Mouse (Mus musculus): ENCODE measurements around the gene Ugcg. TPM values are rescaled to one million over a fixed set of nuclear protein-coding genes. Genes with fewer than 3 reads are reported as not detected.

The Ugcg gene
- polyA plus RNA-seq, 1 experiment from 2014 or later: 18.1 TPM

DNA sequence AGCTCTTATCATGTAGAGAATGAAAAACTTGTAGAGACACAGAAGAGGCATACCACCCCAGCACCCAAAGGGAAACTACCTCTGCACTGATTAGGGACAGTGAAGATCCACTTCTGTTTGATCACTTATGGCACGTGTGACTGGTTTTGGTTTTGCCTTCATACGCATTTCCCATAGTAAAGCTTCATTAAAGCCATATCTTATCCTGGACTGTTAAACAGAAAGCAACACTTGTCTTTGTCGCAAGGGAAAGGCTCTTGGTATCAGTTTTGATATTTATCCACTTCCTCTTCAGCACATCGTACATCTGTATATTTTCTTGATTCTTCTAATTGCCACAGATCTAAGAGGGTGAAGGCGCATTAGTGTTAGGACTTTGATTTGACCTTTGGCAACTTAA, 25.6 kb downstream of the Ugcg start:
- Histone ChIP-seq H3K4me3 (no peak overlapping the region), H3K9ac (no peak overlapping the region), H3K4me2 (no peak overlapping the region), H3K4me1 (no peaks in the 10 kb centered on the region), H3K9me3 (replicated peaks) (no peaks in the 10 kb centered on the region), H3K27ac (no peak overlapping the region), H3K36me3 (ENCODE audit: poor library complexity, severe bottlenecking) (peaks cover 44% of the 10 kb centered on the region), H3K27me3 (no peaks in the 10 kb centered on the region)
- no peak for ATAC-seq
- 96% methylated on average over 5 of the region's 5 CpGs for WGBS

DNA sequence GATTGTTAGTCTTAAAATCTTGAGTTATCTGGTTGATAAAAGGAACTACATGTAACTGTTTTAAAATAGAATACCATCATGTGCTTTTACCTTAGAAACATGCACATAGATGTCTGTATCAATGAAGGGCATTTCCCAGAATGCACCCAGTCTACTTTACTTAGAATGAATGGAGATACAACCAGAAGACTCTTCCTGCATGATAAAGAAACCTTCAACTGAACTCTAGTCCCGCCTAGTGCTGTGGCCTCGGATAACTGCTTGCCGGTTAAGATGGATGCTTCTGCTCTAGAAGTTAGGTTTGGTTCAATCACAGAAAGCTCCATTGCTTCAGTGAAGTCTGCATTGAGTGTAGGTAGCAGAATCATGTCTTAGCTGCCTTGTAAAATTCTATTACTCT, 26.5 kb downstream of the Ugcg start:
- WGBS: 92% methylated on average over 3 of the region's 3 CpGs
- ATAC-seq: no peak
- Histone ChIP-seq H3K27me3 (no peaks in the 10 kb centered on the region), H3K4me3 (no peak overlapping the region), H3K4me2 (no peak overlapping the region), H3K36me3 (ENCODE audit: poor library complexity, severe bottlenecking) (peaks cover 49% of the 10 kb centered on the region), H3K27ac (no peak overlapping the region; the same call in 1 of the 2 replicates), H3K9ac (no peak overlapping the region), H3K9me3 (replicated peaks) (no peaks in the 10 kb centered on the region), H3K4me1 (no peaks in the 10 kb centered on the region)

DNA sequence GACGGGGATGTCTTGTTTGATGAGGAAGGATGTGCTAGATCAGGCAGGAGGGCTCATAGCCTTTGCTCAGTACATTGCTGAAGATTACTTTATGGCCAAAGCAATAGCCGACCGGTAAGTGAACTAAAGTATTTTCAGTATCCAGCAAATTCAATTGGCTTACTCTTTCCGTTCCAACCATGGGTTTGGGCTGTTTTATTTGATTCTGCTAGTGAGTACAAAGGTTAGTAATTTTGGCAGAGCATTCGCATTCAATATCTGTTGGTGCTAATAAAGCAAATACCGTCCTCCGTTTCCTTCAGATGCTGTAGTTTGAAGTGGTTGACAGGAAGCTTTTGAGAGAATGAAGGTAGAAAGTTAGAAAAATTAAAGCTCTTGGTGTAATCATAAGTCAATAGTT, 28.0 kb downstream of the Ugcg start:
- H3K27ac ChIP-seq: no peak overlapping the region
- H3K9ac ChIP-seq: no peak overlapping the region
- 96% methylated on average over 7 of the region's 7 CpGs for WGBS
- H3K4me2 ChIP-seq: no peak overlapping the region
- ATAC-seq: no peak
- no peak overlapping the region for H3K4me3 ChIP-seq
- H3K36me3 ChIP-seq (ENCODE audit: poor library complexity, severe bottlenecking): peaks cover 51% of the 10 kb centered on the region
- H3K9me3 ChIP-seq (replicated peaks): no peaks in the 10 kb centered on the region
- no peaks in the 10 kb centered on the region for H3K4me1 ChIP-seq
- H3K27me3 ChIP-seq: no peaks in the 10 kb centered on the region

DNA sequence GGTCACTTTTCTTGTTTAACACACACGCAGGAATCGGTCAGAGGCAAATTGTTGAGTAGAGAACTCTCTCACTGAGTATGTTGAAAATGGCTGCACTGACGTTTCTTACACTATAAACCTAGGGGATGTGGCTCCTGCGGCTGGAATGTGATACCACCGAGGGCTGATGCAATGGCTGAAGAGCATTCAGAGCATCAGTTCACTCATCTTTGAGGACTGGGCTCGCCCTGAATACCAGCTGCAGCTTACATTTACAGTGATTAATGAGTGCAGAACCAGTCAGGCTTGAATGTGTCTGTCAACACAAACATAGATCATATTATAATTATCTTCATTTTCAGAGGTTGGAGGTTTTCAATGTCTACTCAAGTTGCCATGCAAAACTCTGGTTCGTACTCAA, 29.1 kb downstream of the Ugcg start:
- WGBS: 91% methylated on average over 7 of the region's 7 CpGs
- no peaks in the 10 kb centered on the region for H3K4me1 ChIP-seq
- no peak overlapping the region for H3K4me2 ChIP-seq
- H3K27me3 ChIP-seq: no peaks in the 10 kb centered on the region
- no peak overlapping the region for H3K4me3 ChIP-seq
- H3K9me3 ChIP-seq (replicated peaks): no peaks in the 10 kb centered on the region
- no peak for ATAC-seq
- H3K9ac ChIP-seq: no peak overlapping the region
- H3K27ac ChIP-seq: no peak overlapping the region
- H3K36me3 ChIP-seq (ENCODE audit: poor library complexity, severe bottlenecking): peaks cover 56% of the 10 kb centered on the region

DNA sequence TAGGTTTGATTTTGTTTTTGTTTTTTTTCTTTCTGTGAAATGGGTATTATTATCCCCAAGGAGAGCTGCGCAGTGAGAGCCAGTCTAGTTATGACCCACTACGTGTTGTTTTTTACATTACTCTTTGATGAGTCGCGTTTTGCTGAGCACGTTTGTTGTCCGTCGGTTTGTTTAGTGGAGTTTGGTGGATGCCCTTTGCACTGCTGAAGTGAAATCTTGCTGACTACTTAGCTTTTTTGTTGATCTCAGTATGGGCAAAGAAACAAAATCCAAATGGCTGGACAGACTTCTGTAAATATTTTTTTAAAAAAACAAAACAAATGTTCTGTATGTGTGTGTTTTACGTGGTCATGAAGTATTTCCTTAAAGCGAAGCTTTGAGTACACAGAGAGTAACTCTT, 33.2 kb downstream of the Ugcg start:
- H3K27ac ChIP-seq: no peak overlapping the region
- H3K4me2 ChIP-seq: no peak overlapping the region
- H3K9ac ChIP-seq: no peak overlapping the region
- no peak for ATAC-seq
- no peaks in the 10 kb centered on the region for H3K9me3 ChIP-seq (replicated peaks)
- peaks cover 47% of the 10 kb centered on the region for H3K36me3 ChIP-seq (ENCODE audit: poor library complexity, severe bottlenecking)
- no peaks in the 10 kb centered on the region for H3K4me1 ChIP-seq
- H3K4me3 ChIP-seq: no peak overlapping the region
- WGBS: 94% methylated on average over 9 of the region's 9 CpGs
- no peaks in the 10 kb centered on the region for H3K27me3 ChIP-seq

DNA sequence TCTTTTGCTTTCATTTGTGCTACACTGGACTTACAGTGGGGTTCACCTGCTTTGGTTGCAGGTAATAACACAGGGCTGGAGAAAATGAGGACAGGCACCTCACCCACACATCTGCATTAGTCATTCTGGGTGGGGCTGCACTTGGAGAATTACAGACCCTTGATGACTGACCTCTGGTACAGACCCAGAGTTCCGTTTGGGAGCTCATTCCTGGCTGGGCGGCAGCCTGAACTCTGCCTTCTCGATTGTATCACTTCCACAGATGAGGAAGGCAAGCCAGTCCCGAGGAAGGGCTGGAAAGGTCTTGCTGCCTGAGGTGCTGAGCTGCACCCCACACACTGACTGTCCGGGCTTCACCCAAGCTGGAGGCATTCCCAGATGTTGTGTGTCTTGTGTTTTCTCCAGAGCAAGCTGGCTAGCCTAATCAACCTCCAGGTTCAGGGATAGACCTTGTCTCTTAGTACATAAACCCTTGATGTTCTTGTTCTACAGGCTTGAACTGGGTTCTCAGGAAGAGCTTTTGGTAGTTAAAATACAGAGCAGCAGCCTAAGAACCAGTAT, 34.1 kb downstream of the Ugcg start:
- Histone ChIP-seq H3K4me1 (no peaks in the 10 kb centered on the region), H3K9ac (no peak overlapping the region), H3K4me3 (no peak overlapping the region), H3K9me3 (replicated peaks) (no peaks in the 10 kb centered on the region), H3K27me3 (no peaks in the 10 kb centered on the region), H3K36me3 (ENCODE audit: poor library complexity, severe bottlenecking) (peaks cover 45% of the 10 kb centered on the region), H3K4me2 (no peak overlapping the region), H3K27ac (no peak overlapping the region)
- ATAC-seq: no peak
- WGBS: 93% methylated on average over 5 of the region's 5 CpGs

DNA sequence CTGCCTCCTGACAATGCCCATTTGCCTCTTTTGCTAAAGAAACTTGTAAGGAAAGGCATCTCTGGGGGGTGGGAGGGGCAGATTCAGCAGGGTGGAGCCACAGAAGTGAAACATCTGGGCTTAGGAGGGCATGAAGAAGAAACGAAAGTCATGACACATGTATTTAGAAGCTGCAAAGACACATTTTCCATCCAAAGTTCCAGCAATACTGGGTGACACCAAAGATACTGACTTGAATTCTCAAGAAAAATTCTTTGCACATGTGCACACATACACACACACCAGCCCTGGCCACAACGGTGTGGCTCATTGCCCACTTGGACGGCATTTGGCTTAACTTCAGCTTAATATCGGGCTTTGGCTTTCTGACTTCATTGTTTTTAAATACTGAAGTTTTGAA, 35.8 kb downstream of the Ugcg start:
- Histone ChIP-seq H3K27ac (no peak overlapping the region), H3K9ac (no peak overlapping the region), H3K4me1 (no peaks in the 10 kb centered on the region), H3K27me3 (no peaks in the 10 kb centered on the region), H3K4me3 (no peak overlapping the region), H3K9me3 (replicated peaks) (no peaks in the 10 kb centered on the region), H3K36me3 (ENCODE audit: poor library complexity, severe bottlenecking) (peaks cover 34% of the 10 kb centered on the region), H3K4me2 (no peak overlapping the region)
- ATAC-seq: no peak
- WGBS: 95% methylated on average over 4 of the region's 4 CpGs

DNA sequence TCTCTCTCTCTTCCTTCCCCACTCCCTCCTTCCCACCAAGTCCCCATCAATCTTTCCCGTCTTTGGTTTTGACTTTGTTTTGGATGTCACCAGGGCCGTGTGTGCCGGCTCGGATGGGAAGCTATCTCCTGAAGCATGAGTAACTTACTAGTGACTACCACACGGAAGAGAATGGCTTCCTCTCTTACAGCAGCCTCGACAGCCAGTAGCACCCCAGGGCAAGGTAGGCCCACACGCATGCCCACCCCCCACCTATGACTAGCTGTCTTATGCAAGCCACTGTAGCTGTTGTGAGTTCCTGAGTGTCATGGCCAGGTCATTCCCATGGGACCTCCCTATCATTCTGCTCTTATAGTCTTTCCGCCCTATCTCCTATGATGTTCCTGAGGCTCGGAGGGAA, 38.0 kb downstream of the Ugcg start:
- no peaks in the 10 kb centered on the region for H3K27me3 ChIP-seq
- no peak overlapping the region for H3K9ac ChIP-seq
- H3K4me3 ChIP-seq: no peak overlapping the region
- H3K36me3 ChIP-seq (ENCODE audit: poor library complexity, severe bottlenecking): peaks cover 24% of the 10 kb centered on the region
- 95% methylated on average over 9 of the region's 9 CpGs for WGBS
- no peak overlapping the region for H3K27ac ChIP-seq
- no peak overlapping the region for H3K4me2 ChIP-seq
- no peaks in the 10 kb centered on the region for H3K4me1 ChIP-seq
- no peaks in the 10 kb centered on the region for H3K9me3 ChIP-seq (replicated peaks)
- no peak for ATAC-seq

DNA sequence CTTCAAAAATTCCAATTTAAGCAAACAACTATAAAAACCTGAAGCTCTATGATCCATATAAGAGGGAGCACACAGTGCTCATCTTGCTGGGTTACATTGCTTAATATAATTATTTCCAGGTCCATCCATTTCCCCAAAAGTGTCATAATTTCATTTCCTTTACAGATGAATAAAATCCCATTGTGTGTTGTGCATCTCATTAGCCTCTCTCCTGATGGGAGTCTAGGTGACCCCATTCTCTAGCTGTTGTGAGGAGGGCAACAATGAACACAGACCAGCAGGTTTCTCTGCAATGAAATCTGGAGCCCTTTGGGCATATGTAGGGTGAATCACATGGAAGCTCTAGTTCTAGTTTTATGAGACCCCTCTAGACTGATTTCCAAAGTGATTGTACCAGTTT, 39.9 kb downstream of the Ugcg start:
- Histone ChIP-seq H3K9ac (no peak overlapping the region), H3K4me3 (no peak overlapping the region), H3K27me3 (no peaks in the 10 kb centered on the region), H3K9me3 (replicated peaks) (no peaks in the 10 kb centered on the region), H3K4me1 (no peaks in the 10 kb centered on the region), H3K27ac (no peak overlapping the region), H3K36me3 (ENCODE audit: poor library complexity, severe bottlenecking) (peaks cover 12% of the 10 kb centered on the region; the same call in 1 of the 2 replicates), H3K4me2 (no peak overlapping the region)
- no peak for ATAC-seq

DNA sequence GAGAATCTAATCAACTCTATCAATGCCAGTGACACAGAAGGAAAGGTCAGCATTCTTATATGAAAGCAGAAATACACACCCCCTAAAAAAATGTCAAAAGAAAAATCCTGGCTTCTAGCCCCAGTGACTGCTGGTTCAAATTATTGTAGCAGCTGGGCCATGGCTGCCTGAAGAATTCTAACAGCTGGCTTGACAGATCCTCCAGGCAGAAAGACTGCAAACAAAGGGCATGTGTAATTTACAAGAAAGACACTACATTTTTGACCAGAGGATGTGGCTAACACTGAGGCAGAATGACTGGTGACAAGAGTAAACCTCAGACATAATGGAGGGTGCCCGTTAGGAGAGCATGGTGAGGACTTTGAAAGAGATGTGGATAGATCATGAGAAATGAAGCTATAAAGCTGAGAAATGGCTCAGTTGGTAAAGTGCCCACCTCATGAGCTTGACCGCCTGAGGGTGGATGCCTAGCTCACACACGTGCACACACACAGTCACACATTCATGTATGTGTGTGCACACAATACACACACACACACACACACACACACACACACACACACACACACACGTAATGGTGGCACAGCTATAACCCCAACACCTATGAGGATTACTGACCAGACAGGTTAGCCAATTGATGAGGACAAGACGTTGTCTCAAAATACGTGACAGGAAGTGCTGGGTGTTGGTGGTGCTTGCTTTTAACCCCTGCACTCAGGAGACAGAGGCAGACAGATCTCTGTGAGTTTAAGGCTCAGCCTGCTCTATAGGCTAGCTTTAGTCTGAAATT, 42.4 kb downstream of the Ugcg start:
- H3K9me3 ChIP-seq (replicated peaks): no peaks in the 10 kb centered on the region
- no peaks in the 10 kb centered on the region for H3K36me3 ChIP-seq (ENCODE audit: poor library complexity, severe bottlenecking)
- no peaks in the 10 kb centered on the region for H3K4me1 ChIP-seq
- WGBS: 96% methylated on average over 6 of the region's 6 CpGs
- no peak overlapping the region for H3K4me2 ChIP-seq
- ATAC-seq: no peak
- no peak overlapping the region for H3K9ac ChIP-seq
- H3K4me3 ChIP-seq: no peak overlapping the region
- no peak overlapping the region for H3K27ac ChIP-seq
- H3K27me3 ChIP-seq: no peaks in the 10 kb centered on the region

DNA sequence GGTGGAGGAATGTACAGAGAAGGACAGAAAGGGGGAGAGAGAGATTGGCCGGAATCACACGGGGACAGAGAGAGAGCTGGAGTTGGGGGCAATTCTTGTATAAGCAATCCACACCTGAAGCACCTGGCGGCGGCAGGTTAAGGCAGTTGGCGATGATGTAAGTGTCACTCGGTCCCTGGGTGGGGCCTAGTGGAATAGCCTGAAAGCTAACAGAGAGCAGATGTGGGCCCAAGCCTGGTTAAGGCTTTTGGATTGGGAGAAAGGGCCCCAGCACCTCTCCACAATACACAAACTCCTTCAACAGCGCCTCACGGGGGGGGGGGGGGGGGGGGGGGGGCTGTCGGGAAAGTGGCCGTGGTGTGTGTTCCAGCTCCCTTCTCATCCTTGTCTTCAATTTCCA, 45.0 kb downstream of the Ugcg start:
- Histone ChIP-seq H3K27ac (no peak overlapping the region), H3K9ac (no peak overlapping the region), H3K36me3 (ENCODE audit: poor library complexity, severe bottlenecking) (no peaks in the 10 kb centered on the region), H3K4me3 (no peak overlapping the region), H3K4me2 (no peak overlapping the region), H3K4me1 (no peaks in the 10 kb centered on the region), H3K27me3 (no peaks in the 10 kb centered on the region), H3K9me3 (replicated peaks) (no peaks in the 10 kb centered on the region)
- no peak for ATAC-seq
- 90% methylated on average over 8 of the region's 10 CpGs for WGBS

DNA sequence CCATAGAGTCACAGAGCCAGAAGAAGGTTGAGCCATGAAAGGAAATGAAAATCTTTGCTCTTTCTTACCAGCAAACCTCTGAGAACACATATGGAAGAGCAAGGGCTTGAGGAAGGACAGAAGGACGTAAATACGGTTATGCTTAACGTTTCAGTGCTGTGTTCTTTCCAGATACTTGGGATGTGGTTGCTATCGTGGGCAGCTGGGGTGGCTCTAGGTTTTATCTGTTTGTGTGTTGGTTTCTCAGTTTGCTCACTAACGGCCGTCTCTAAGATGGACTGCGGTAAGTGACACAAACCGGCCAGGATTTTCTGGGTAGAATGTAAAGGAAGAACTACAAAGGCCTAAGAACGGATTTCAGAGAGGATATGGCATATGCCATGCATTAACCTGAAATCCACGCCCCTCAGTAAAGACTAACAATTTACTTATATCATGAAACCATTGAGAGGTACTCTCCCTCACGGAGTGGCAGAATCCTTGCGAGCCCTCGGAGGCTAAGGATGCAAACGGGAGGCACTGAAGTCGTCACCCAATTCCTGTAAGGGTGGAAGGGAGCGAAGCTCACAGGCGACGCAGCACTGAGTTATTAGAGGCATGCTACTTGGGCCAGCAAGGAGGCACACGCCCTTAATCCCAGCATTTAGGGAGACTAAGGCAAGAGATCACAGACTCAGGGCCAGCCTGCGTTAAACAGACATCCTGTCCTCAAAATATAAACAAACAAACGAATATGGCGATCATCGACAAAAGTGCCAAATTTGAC, 45.6 kb downstream of the Ugcg start:
- Histone ChIP-seq H3K36me3 (ENCODE audit: poor library complexity, severe bottlenecking) (no peaks in the 10 kb centered on the region), H3K27me3 (no peaks in the 10 kb centered on the region), H3K4me2 (no peak overlapping the region), H3K4me3 (no peak overlapping the region), H3K4me1 (no peaks in the 10 kb centered on the region), H3K9ac (no peak overlapping the region), H3K9me3 (replicated peaks) (no peaks in the 10 kb centered on the region), H3K27ac (no peak overlapping the region)
- 91% methylated on average over 23 of the region's 23 CpGs for WGBS
- ATAC-seq: no peak
